Mouse (Mus musculus) CD4-positive, CD25-positive, alpha-beta regulatory T cell, adult 4 months (primary cell): Measurements from ENCODE around the gene Tekt5. TPM values are rescaled to one million over a fixed set of nuclear protein-coding genes. Genes with fewer than 3 reads are reported as not detected.

Experiments
- ATAC-seq: one replicate; pipeline ENCODE4 v1.8.0; 2017
- polyA plus RNA-seq, 2 experiments: library from polyadenylated mRNA; unstranded; fragments of 100-300 nt; shearing (Covaris generic); gene quantifications; one replicate each; pipeline ENCODE4 v1.2.1; 2017

The Tekt5 gene
- polyA plus RNA-seq, 2 experiments from 2014 or later: not detected

DNA sequence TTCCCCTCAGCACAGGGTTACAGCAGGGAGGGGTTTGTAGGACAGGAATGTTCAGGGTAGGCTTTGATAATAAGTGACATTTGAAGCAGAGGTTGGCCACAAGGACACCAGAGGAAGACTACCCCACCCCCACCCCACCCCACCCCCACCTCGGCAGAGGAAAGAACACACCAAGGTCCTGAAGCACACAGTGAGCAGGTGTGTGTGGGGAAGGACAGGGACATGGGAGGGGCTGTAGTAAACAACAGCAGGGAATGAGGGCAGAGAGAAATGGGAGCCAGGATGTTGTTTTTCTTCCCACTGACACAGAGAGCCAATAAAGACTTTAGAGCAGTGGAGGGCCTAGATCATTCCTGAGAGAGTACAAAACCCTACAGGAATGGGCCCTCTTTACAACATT lies 18.0 kb downstream of the Tekt5 start:
- ATAC-seq: no peak

DNA sequence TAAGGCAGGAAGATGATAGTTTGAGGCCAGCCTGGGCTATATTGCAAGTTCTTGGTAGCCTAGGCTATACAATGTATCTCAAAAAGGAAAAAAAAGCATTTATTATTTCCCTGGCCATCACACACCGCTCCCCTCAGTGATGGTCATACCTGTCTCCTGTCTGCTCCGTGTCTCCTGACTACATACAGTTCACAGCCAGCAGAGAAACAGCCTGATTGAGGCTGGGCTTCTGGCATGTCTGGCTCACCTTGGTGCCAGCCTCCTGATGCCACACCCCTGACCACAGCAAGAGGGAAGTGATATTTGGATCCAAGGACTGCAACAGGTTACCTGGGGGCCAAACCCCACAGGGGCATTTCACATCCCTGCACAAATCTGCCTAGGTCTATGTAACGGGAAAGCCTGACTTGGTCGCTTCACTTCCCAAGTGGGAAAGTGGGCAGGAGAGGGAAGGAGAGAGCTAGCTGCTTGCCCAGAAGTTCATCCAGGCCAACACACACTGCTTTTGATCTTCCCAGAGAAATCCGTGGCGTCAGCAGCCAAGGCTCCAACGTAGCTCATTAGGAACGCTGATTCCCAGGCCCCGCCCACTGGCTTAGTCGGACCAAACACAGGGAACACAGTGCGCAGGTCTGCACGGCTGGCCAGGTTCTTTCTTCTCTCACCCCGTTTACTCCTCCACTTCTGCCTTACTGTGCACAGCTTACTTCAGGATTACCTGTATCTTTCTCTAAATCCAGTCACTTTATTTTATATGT lies 20.9 kb downstream of the Tekt5 start:
- no peak for ATAC-seq

- ATAC-seq: no peak
Observed at GRCm38 (mm10) chr16:10372372-10372771, 22.9 kb downstream of the Tekt5 start.

- ATAC-seq: no peak
Observed at GRCm38 (mm10) chr16:10369996-10370395, 25.3 kb downstream of the Tekt5 start.

DNA sequence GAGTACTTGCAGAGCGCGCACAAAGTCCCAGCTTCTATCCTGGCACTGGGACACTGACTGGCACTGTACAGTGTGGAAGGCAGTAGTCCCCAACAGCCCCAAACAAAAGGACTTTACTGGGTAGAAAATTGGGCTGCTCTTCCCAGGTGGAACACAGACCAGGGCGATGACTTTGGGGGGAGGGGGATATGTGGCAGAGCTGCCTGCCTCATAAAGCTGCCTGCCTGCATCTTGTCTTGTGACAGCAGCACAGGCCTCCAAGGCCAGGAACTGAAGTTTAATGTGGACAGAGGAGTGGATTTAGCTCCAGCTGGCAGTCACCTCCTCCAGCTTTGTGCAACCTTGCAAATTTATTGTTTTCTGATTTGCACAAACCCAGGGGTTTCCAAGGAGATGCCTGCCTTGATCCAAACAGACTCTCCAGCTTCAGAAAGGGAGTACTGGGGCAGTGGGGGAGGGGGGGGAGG lies 25.8 kb downstream of the Tekt5 start:
- ATAC-seq: no peak

DNA sequence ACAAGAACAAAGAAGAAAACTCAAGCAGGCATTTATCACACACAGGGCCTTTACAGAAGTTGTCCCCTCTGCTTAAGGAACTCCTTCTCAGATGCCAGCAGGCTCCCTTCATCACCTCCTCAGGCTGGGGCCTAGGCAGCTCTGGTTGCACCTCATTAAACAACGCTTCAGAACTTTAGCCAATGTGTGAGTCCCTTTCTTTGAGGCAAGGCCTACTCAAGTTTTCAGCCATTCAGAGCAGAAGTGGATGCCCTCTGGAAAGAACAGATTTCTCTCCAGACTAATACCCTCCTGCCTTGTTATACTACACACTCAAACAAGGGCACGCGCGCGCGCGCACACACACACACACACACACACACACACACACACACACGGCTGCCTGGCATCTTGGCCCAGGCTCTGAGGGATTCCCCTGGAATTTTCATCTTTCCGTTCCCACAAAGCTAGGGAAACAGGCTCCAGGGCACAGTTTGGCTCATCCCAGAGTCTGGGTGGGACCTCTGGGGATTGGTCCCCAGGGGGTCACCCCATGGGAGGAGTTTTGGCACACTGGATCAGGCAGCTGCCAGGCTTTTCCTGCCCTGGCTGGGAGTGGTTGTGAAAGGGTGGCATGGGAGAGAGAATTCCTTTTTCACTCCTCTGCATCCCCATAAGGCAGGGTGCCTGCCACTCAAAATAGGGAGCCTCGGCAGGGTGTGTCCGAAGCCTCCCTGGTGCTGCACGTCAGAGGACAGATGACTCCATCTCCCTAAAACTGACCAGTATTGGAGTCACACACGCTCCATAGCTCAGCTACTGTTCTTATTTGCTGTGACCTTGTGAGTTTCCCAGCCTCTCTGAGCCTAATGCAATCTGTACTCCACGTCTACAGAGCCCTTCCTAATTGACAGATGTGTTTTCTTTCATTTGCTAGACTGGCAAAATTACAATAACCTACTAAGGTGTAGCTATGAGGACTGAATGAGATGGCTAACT lies 28.8 kb downstream of the Tekt5 start:
- ATAC-seq: no peak

DNA sequence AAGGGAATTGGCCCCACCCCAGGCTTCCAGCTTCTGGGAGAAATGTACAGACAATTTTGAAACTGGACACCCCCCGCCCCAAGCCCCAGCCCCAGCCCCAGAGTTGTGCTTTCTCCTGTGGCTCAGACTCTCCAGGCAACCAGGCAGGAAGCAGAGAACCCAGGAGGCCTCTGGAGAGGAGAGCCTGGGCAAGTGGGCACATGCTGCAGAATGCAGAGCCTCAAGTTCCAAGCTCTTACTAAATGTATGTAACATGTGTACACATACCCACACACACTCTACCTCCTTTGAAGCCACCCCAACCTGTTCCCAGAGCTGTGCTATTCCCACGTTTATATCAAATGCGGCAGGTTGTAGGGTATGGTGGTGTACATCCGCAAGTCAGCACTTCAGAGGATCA lies 29.5 kb downstream of the Tekt5 start:
- ATAC-seq: no peak

GRCm38 (mm10) chr16:10363061-10363460 lies 32.2 kb downstream of the Tekt5 start:
- ATAC-seq: no peak

- no peak for ATAC-seq
Observed at GRCm38 (mm10) chr16:10359241-10359640, 36.0 kb downstream of the Tekt5 start.

GRCm38 (mm10) chr16:10358010-10358934 lies 37.0 kb downstream of the Tekt5 start:
- ATAC-seq: no peak

GRCm38 (mm10) chr16:10355004-10355403 lies 40.3 kb downstream of the Tekt5 start:
- ATAC-seq: no peak

DNA sequence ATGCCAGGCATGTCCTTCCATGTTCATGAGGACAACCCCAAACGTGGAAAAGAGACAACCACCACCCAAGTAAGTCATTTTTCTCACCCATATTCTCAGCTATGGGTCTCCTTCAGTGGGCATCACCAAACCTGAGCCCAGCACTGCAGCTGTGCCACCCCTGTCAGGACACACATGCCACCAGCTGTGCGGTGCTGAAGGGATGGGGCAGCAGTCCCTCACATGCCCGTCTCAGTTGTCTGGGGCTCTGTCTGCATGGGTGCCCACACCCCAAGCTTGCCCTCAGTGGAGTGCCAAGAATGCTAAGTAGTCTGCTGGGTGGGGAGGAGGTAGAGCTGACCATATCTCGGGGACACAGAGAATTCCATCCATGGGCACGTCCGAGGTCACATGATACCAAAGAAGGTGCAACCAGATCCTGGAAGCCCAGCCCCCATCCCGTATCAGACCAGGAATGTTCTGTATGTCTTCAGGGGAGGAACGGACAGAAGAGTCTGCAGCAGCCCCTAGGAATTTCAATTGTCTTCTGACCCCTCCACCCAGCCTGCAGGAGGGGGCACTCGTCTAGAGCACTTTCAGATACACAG lies 44.1 kb downstream of the Tekt5 start:
- ATAC-seq: no peak

DNA sequence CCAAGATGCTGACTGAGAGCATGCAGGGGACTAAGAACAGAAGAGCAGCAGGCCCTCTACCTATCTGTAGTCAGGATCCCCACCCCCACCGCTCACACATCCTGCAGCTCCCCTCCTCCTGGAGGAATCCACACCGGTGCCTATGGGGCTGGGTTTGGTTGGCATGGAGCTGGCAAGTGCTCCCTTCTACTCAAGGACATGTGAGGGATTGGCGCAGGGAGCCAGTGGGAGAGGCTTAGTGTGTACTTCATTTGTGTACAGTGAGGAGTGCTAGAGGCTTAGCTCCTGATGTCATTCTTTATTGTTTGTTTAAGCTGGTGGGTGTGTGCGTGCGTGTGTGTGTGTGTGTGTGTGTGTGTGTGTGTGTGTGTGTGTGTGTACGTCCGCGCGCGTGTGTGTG lies 45.4 kb downstream of the Tekt5 start:
- no peak for ATAC-seq

- no peak for ATAC-seq
Observed at GRCm38 (mm10) chr16:10349436-10349835, 45.9 kb downstream of the Tekt5 start.

DNA sequence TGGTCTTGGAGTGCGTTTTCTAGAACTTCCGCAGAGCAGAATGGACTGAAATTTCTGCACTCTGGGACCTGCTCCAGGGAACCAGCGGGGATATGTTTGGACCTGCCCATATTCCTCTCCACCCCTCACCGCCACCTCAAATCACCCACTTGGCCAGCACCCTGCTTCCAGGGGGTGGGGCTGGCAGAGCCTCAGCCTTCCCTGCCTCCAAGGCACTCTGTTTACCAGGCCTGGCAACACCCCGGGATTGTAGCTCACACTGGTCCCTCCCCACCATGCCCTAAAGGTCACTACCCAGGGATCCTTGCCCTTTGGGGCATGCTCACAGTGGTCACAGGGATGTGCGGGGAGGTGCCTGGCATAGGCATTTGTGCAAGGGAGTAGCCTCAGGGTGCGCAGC lies 47.7 kb downstream of the Tekt5 start:
- no peak for ATAC-seq

DNA sequence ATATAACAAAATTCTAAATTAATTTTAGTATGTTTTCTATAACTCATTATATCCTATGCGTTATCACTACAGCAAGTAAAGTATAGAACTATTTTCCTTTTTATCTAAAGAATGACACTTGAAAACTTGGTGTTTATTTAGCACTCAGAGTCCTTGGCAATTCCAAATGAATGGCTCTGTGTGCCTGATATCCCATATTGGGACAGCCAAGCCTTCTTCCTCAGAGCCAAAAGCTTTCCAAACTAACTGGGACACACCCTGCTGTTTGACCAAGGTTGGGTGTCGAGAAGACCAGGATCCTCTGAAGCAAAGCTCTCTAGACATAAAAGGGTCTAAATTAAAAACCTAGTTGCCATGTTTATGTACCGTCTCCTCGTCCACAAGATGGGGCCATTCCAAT lies 54.2 kb downstream of the Tekt5 start:
- ATAC-seq: no peak

- no peak for ATAC-seq
Observed at GRCm38 (mm10) chr16:10339930-10340329, 55.4 kb downstream of the Tekt5 start.

DNA sequence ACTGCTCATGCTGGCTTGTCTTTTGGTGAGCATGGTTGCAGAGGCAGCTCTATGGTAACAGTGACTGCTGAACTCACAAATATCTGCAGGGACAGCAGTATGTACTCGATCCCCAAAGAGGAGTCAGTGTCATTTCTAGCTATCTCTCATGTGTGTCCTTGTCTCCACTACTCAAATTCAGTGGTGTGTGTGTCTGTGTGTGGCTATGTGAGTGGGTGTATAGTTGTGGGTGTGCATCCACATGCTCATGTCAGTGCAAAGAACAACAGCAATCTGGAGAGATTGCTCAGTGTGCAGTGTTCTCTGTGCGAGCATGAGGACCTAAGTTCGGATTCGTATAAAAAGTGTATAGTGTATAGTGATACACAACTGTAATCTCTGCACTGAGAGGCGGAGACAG lies 56.7 kb downstream of the Tekt5 start:
- ATAC-seq: no peak

GRCm38 (mm10) chr16:10337422-10338197 lies 57.7 kb downstream of the Tekt5 start:
- ATAC-seq: no peak

GRCm38 (mm10) chr16:10336454-10337421 lies 58.6 kb downstream of the Tekt5 start:
- ATAC-seq: no peak
